Mouse (Mus musculus) cerebellum, postnatal 10 days (tissue): ENCODE measurements around the gene Fn3k.

Source experiments
- DNase-seq, 2 experiments: peaks; one replicate each; pipeline ENCODE4 v3.0.0; 2021; ENCODE audit warnings: mixed read lengths in 2 of 2

Fn3k gene

GRCm38 (mm10) chr11:121434156-121435155, at the start of gene Fn3k:
TSS of gene Fn3k (plus strand) at chr11:121434913.
- peak; percentile 96 to 97 for DNase-seq

- peak; percentile 95 to 96 for DNase-seq
Measured at GRCm38 (mm10) chr11:121387750-121388553, 46.8 kb upstream of the Fn3k start, which contains the start of gene Rab40b. TSS of gene Rab40b (minus strand) at chr11:121388251.

- DNase-seq, result no peak
Measured at GRCm38 (mm10) chr11:121388554-121388945, 46.2 kb upstream of the Fn3k start.

- no peak for DNase-seq
Measured at GRCm38 (mm10) chr11:121390793-121391192, 43.9 kb upstream of the Fn3k start.

GRCm38 (mm10) chr11:121392405-121392804, 42.3 kb upstream of the Fn3k start:
- DNase-seq, result no peak

GRCm38 (mm10) chr11:121407366-121408155, 27.2 kb upstream of the Fn3k start:
- no peak for DNase-seq

- no peak for DNase-seq
Measured at GRCm38 (mm10) chr11:121414762-121415161, 20.0 kb upstream of the Fn3k start.

GRCm38 (mm10) chr11:121415351-121415750, 19.4 kb upstream of the Fn3k start:
- DNase-seq, result no peak

GRCm38 (mm10) chr11:121417971-121418370, 16.7 kb upstream of the Fn3k start:
- DNase-seq, result no peak

- DNase-seq, result no peak
Measured at GRCm38 (mm10) chr11:121418932-121419331, 15.8 kb upstream of the Fn3k start.

GRCm38 (mm10) chr11:121420379-121420778, 14.3 kb upstream of the Fn3k start:
- no peak for DNase-seq

GRCm38 (mm10) chr11:121420830-121421552, 13.7 kb upstream of the Fn3k start, which contains the start of gene Fn3krp:
TSS of gene Fn3krp (plus strand) at chr11:121421401.
- DNase-seq, result peak; percentile 100

- DNase-seq, result no peak
Measured at GRCm38 (mm10) chr11:121421553-121422173, 13.1 kb upstream of the Fn3k start.

GRCm38 (mm10) chr11:121433397-121433796, 1.3 kb upstream of the Fn3k start:
- DNase-seq, result no peak

GRCm38 (mm10) chr11:121437236-121437635, 2.5 kb downstream of the Fn3k start:
- no peak for DNase-seq

GRCm38 (mm10) chr11:121439686-121440292, 5.1 kb downstream of the Fn3k start:
- DNase-seq, result no peak

- DNase-seq, result no peak
Measured at GRCm38 (mm10) chr11:121441653-121442052, 6.9 kb downstream of the Fn3k start.

- DNase-seq, result peak; percentile 63 to 72
Measured at GRCm38 (mm10) chr11:121442076-121442475, 7.4 kb downstream of the Fn3k start.

GRCm38 (mm10) chr11:121451216-121451726, 16.6 kb downstream of the Fn3k start:
- DNase-seq, result peak in 1 of 2 experiments; percentile 43
